Mouse (Mus musculus) left cerebral cortex, postnatal 14 days (tissue): ENCODE results near the gene Olfr1224-ps1. TPM values are rescaled to one million over a fixed set of nuclear protein-coding genes. Genes with fewer than 3 reads are reported as not detected.
"Not testable (repeated sequence)": the region's sequence is repeated elsewhere in the genome, so short reads cannot be mapped to it uniquely, and the experiment has no call there.

Experiments used
- DNase-seq, 2 experiments: peaks; one replicate each; pipeline ENCODE4 v3.0.0; 2021 to 2022; ENCODE audit warnings: low spot score in 2 of 2, mixed read lengths in 1 of 2
- intact Hi-C: fragments of 180-260 bp; cut with DNase I; formaldehyde crosslinking; loops from one replicate; pipeline ENCODE4 v1.15.1; 2025
- long read RNA-seq, 2 experiments: library from polyadenylated mRNA; stranded (forward); transcript quantifications; one replicate each; pipeline ENCODE4 v2.0.0; 2021
- total RNA-seq, 2 experiments: library from RNA; stranded (reverse); gene quantifications; 2 replicates each; pipeline ENCODE4 v1.2.3; 2021

Olfr1224-ps1 gene
- not detected for total RNA-seq
- long read RNA-seq, experiment 1: 0 reads
- long read RNA-seq, experiment 2: 0 reads

DNA sequence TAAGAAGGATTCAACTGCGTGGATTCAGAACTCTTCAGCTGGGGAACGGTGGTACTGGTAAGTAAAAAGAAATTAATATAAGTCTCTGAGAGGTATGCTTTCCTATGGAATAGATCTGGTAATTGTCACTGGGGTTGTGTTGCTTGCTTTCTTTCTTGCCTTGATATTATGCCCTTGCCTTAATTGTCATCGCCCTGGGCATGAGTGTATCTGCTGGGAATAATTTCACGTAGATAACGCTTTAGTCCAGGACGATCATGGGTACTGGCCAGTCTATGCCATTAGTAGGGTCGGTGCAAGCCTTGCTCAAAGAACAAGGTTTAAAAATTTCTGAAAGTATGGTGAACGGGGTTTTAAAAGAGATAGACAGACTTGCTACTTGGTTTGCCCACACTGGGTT lies at the start of gene Olfr1224-ps1:
Gene Olfr1224-ps1 (minus strand): TSS at position 101 of the 400 bp plus-strand sequence.
- DNase-seq, intact Hi-C loops: not testable (repeated sequence)

DNA sequence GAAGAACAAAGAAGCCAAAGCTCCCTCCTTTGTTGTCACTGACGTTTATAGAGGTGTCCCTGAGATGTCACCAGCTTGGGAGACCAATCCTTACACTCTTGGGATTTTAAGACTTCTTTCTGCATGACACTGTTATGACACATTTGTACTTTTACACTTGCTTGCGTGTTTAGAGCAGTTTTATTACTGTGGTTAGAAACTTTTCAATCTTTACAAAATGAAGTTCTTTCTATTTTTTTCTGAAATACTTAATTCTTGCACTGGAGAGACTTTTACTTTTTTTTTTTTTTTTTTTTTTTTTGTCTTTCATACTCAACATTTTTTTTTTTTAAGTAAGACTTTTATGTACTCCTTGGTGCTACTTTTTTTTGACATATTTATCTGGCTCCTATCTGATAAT lies 36.1 kb upstream of the Olfr1224-ps1 start, which contains the start of gene Olfr1226:
Gene Olfr1226 (minus strand): TSS at position 101 of the 400 bp plus-strand sequence.
- intact Hi-C loops: no loop called here
- no peak for DNase-seq

DNA sequence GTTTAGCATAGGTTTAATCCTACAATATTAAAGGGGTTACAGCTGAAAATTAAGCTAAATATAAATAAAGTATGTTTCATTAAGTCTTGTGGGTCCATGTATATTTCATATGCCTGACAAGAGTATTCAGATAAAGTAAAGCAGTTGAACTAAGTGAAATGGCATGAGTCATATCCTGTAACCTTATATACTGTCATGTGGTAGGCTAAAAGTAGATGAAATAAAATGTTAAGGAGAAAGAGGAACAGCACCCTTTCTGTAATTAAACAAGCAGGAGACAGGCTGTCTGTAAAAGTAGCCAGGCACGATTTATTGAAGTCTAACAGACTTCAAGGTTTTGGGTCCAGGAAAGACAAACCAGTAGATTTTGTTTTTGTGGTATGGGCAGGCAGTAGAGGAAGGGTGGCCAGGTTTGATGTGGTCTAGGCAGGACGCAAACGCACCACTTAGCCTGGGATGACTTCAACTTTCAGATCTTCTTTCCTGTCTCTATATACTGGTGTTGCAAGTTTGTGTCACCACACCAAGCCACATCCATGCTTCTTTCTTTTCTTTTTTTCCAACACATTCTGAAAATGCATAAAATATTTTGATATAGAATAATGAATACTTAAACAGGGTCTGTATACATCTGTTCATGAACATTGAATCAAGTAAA lies 32.6 kb upstream of the Olfr1224-ps1 start:
- no peak for DNase-seq
- intact Hi-C loops: no loop called here

DNA sequence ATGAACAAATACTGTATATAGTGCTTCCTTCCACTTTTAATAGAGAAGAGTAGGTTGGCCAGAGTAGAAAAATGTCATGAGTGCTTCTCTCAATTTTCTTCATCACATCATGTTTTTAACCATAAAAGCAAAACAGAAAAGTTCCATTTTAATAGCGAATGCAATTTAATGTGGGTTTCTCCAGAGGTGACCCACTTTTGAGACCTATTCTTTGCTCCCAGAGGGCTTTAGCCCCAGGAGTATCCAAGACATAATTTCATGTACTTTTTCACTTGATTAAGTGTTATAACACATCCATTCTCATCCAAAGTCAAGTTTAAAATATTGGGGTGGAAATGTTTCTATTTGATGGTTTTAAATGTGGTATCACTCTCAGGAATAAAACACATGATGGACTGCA lies 10.7 kb upstream of the Olfr1224-ps1 start, which contains the start of gene Olfr1225:
Gene Olfr1225 (minus strand): TSS at position 101 of the 400 bp plus-strand sequence.
- DNase-seq: no peak
- intact Hi-C loops: no loop called here

DNA sequence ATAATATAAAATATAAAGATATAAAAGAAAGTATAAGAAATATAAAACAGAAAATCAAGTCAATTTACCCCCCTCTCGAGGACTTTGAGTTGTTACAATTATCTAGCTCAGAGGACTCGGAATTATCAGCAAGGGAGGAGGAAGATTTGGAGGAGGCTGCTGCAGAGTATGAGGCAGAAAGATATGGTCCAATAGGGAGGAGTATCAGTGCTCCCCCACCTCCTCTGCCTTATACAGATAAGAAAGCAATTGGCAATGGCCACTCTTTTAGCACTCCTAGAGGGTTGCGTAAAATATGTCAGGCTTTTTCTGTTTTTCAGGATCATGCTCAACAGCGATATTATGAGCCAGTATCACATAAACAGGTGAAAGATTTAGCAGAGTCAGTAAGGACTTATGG lies 820 bp upstream of the Olfr1224-ps1 start:
- DNase-seq, intact Hi-C loops: not testable (repeated sequence)

DNA sequence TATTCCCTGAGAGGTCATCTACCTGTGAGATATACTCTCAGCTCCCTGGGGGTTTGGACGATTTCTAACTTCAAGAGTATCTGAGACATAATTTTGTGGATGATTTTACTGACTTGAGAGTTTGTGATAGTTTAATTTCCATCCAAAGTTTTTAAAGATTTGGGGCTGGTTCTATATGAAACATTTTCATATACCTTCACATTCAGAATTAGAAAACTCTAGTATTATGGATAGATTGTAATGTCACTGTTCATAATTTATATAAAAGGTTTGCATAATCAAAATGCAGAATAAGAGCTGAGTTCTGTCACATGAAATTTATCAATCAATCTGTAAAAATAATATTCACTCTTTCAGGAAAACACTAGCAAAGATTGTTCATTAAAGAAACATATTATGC lies 12.4 kb downstream of the Olfr1224-ps1 start, which contains the start of gene Olfr1223:
Gene Olfr1223 (minus strand): TSS at position 101 of the 400 bp plus-strand sequence.
- intact Hi-C loops: no loop called here
- DNase-seq: no peak

DNA sequence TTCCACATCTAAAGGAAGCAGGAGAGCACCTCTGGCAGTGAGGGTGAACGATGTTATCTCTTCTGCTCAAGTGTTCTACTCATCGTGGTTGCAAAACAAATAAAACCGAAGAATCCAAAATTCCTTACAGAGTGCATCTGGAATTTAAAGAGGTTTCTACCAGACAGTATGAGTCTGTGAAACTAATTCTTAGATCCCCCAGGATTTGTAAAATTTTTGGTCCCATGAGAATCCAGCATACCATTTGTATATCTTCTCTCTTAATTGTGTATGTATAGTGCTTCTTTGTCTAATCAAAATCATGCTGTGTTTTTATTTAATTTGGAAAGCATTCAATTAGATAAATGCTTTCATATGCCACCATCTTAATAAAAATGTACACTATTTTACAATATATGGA lies 30.9 kb downstream of the Olfr1224-ps1 start, which contains the start of gene Olfr1222:
Gene Olfr1222 (minus strand): TSS at position 101 of the 400 bp plus-strand sequence.
- intact Hi-C loops: no loop called here
- no peak for DNase-seq

DNA sequence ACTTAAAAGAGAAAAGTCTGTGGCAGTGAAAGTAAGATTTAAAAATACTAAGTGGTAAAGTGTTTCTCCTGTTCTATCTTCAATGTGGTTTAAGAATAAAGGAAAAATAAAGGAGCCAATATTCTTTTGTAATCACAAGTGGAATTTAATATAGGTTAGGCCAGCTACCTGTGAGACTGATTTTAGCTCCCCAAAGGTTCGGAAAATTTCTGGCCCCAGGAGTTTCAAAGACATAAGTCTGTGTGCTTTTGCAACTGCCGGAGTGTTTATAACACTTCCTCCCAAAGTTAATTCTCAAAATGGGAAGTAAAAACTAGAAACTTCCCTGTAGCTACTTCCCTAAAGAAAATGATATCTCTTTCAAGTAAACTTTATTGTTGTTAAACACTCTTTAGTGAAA lies 46.7 kb downstream of the Olfr1224-ps1 start, which contains the start of gene Olfr1221:
Gene Olfr1221 (minus strand): TSS at position 101 of the 400 bp plus-strand sequence.
- intact Hi-C loops: no loop called here

DNA sequence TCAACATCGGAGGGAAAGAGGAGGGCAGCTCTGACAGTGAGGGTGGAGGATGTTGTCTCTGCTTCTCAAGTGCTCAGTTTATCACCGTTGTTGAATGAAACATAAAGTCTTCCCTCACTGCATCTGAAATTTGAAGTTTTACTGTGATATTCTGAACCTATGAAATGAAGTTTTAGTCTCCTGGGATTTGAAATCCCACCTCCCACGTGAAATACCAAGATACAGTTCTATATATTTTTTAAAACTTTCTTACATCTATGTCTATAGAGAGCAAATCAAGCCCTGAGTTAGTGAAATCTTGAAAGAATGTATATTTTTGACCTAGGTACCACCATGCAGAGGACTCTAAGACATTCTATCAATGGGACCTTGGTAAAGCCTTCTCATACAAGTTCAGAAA lies 57.2 kb downstream of the Olfr1224-ps1 start, which contains the start of gene Olfr1220:
Gene Olfr1220 (minus strand): TSS at position 101 of the 400 bp plus-strand sequence.
- no peak for DNase-seq
- intact Hi-C loops: no loop called here

More for the DNA sequence above, 46.7 kb downstream of the Olfr1224-ps1 start, which contains the start of gene Olfr1221:
- DNase-seq: no peak

DNA sequence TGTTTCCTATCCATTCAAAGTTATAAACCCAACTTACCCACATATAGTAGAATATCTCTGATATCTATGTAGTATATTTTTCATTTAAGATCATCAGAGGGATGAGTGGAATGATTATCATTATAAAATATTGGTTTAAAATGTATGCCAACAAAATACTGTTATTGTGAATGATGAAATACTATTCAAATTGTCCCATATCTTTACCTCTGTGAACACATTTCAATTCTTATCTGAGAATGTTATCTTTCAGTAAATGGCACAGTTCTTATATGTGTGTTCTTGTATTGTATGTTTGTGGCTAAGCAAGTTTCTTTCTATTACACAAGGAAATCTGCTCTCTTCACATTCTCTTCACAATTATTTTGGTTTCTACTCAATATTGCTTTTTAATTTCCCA lies 58.2 kb downstream of the Olfr1224-ps1 start:
- intact Hi-C loops: no loop called here

More for the DNA sequence above, 58.2 kb downstream of the Olfr1224-ps1 start:
- no peak for DNase-seq

Other genes starting within 250 kb of the Olfr1224-ps1 start
- gene Olfr1209, start 248.9 kb downstream of the Olfr1224-ps1 start, total RNA-seq: not detected
- not detected for gene Olfr1211, start 226.0 kb downstream of the Olfr1224-ps1 start, total RNA-seq
- gene Olfr1212, start 210.1 kb downstream of the Olfr1224-ps1 start, total RNA-seq: not detected
- not detected for gene Gm13762, start 183.8 kb downstream of the Olfr1224-ps1 start, total RNA-seq
- not detected for gene Olfr1214, start 171.4 kb downstream of the Olfr1224-ps1 start, total RNA-seq
- not detected for gene Olfr1215, start 157.1 kb downstream of the Olfr1224-ps1 start, total RNA-seq
- not detected for gene Olfr1216, start 145.8 kb downstream of the Olfr1224-ps1 start, total RNA-seq
- gene Olfr1217, start 132.0 kb downstream of the Olfr1224-ps1 start, total RNA-seq: not detected
- gene Olfr1218, start 102.9 kb downstream of the Olfr1224-ps1 start, total RNA-seq: not detected
- gene Olfr1219, start 80.6 kb downstream of the Olfr1224-ps1 start, total RNA-seq: not detected
- gene Olfr1220, start 57.3 kb downstream of the Olfr1224-ps1 start, total RNA-seq: not detected
- not detected for gene Olfr1221, start 46.8 kb downstream of the Olfr1224-ps1 start, total RNA-seq
- gene Olfr1222, start 31.0 kb downstream of the Olfr1224-ps1 start, total RNA-seq: not detected
- not detected for gene Olfr1223, start 12.5 kb downstream of the Olfr1224-ps1 start, total RNA-seq
- gene Olfr1225, start 10.6 kb upstream of the Olfr1224-ps1 start, total RNA-seq: not detected
- gene Olfr1226, start 36.0 kb upstream of the Olfr1224-ps1 start, total RNA-seq: not detected
- not detected for gene Olfr1228, start 90.0 kb upstream of the Olfr1224-ps1 start, total RNA-seq
- not detected for gene Olfr1229, start 123.9 kb upstream of the Olfr1224-ps1 start, total RNA-seq
- not detected for gene Olfr1230, start 133.2 kb upstream of the Olfr1224-ps1 start, total RNA-seq
- gene Olfr1231, start 143.0 kb upstream of the Olfr1224-ps1 start, total RNA-seq: not detected
- not detected for gene Olfr1232, start 165.6 kb upstream of the Olfr1224-ps1 start, total RNA-seq
- not detected for gene Olfr1233, start 178.3 kb upstream of the Olfr1224-ps1 start, total RNA-seq
- not detected for gene Olfr1234, start 200.8 kb upstream of the Olfr1224-ps1 start, total RNA-seq
- not detected for gene Olfr1238, start 245.6 kb upstream of the Olfr1224-ps1 start, total RNA-seq